Mouse (Mus musculus): ENCODE data around the gene Epha1.

GRCm38 (mm10) chr6:42348281-42349005 is 24.6 kb downstream of the Epha1 start:
- TF ChIP-seq CTCF (IDR thresholded peaks at IDR 0.05; ENCODE audit: borderline replicate concordance, insufficient read depth, low read length), result no peak
- 0 out of 2 replicates have a peak, but pooled peaks have one; percentile 12 for TF ChIP-seq POLR2A (IDR thresholded peaks at IDR 0.05; ENCODE audit: low read depth, low read length)
